Mouse (Mus musculus) E14TG2a.4 (cell line): Measurements from ENCODE around the gene Il4.

Source experiments
- H3K27me3 ChIP-seq: 2 replicates; pipeline ENCODE4 v1.6.1; 2014; ENCODE audit warnings: low read length, control low read depth; ENCODE audit not compliant: insufficient read depth
- H3K36me3 ChIP-seq: 2 replicates; pipeline ENCODE4 v1.6.1; 2014; ENCODE audit warnings: low read length, control low read depth; ENCODE audit not compliant: insufficient read depth
- H3K4me1 ChIP-seq: replicated peaks from 2 replicates; pipeline ENCODE4 v1.6.1; 2014; ENCODE audit warnings: low read depth, low read length, control low read depth
- H3K4me3 ChIP-seq: replicated peaks from 2 replicates; pipeline ENCODE4 v1.5.1; 2014; ENCODE audit warnings: mild to moderate bottlenecking, low read length
- H3K9me3 ChIP-seq: 2 replicates; pipeline ENCODE4 v1.6.1; 2014; ENCODE audit warnings: low read length, control low read depth
- CTCF ChIP-seq: conservative IDR thresholded peaks from 2 replicates; pipeline ENCODE4 v1.5.1; 2014; ENCODE audit warnings: low read length
- NANOG ChIP-seq: IDR thresholded peaks from 2 replicates; pipeline ENCODE4 v1.6.1; 2014; ENCODE audit warnings: borderline replicate concordance, low read length, mixed read lengths
- POU5F1 ChIP-seq: IDR thresholded peaks from 2 replicates; pipeline ENCODE4 v1.6.1; 2014; ENCODE audit warnings: low read length, borderline replicate concordance

The Il4 gene

GRCm38 (mm10) chr11:53619428-53619827, 959 bp upstream of the Il4 start:
- Histone ChIP-seq H3K36me3 (no peaks in the 10 kb centered on the region), H3K4me1 (peaks cover 6% of the 10 kb centered on the region), H3K4me3 (no peak overlapping the region), H3K9me3 (peaks cover 4% of the 10 kb centered on the region; the same call in 1 of the 2 replicates), H3K27me3 (peaks cover 22% of the 10 kb centered on the region; the same call in 1 of the 2 replicates)
- TF ChIP-seq POU5F1 = no peak
- TF ChIP-seq CTCF = no peak

GRCm38 (mm10) chr11:53617562-53618109, 833 bp downstream of the Il4 start:
- TF ChIP-seq CTCF = no peak
- TF ChIP-seq NANOG = no peak
- TF ChIP-seq POU5F1 = no peak
- Histone ChIP-seq H3K4me3 (no peak overlapping the region), H3K4me1 (peaks cover 6% of the 10 kb centered on the region), H3K36me3 (no peaks in the 10 kb centered on the region), H3K27me3 (peaks cover 25% of the 10 kb centered on the region; the same call in 1 of the 2 replicates), H3K9me3 (no peaks in the 10 kb centered on the region)

GRCm38 (mm10) chr11:53616748-53617558, 1.5 kb downstream of the Il4 start:
- H3K4me3 ChIP-seq = no peak overlapping the region
- TF ChIP-seq POU5F1 (no peak), CTCF (no peak), NANOG (no peak)
- no peaks in the 10 kb centered on the region for H3K36me3 ChIP-seq
- peaks cover 6% of the 10 kb centered on the region for H3K4me1 ChIP-seq
- H3K9me3 ChIP-seq = no peaks in the 10 kb centered on the region
- peaks cover 25% of the 10 kb centered on the region; the same call in 1 of the 2 replicates for H3K27me3 ChIP-seq

GRCm38 (mm10) chr11:53615575-53615974, 2.9 kb downstream of the Il4 start:
- Histone ChIP-seq H3K4me3 (no peak overlapping the region), H3K4me1 (no peaks in the 10 kb centered on the region), H3K9me3 (peaks cover 4% of the 10 kb centered on the region; the same call in 1 of the 2 replicates), H3K27me3 (peaks cover 19% of the 10 kb centered on the region; the same call in 1 of the 2 replicates), H3K36me3 (no peaks in the 10 kb centered on the region)
- TF ChIP-seq POU5F1 = no peak
- TF ChIP-seq NANOG = no peak

GRCm38 (mm10) chr11:53615172-53615571, 3.3 kb downstream of the Il4 start:
- H3K36me3 ChIP-seq = no peaks in the 10 kb centered on the region
- no peak overlapping the region for H3K4me3 ChIP-seq
- peaks cover 4% of the 10 kb centered on the region; the same call in 1 of the 2 replicates for H3K9me3 ChIP-seq
- H3K4me1 ChIP-seq = no peaks in the 10 kb centered on the region
- peaks cover 19% of the 10 kb centered on the region; the same call in 1 of the 2 replicates for H3K27me3 ChIP-seq
- no peak for TF ChIP-seq CTCF
- no peak for TF ChIP-seq NANOG
- no peak for TF ChIP-seq POU5F1

GRCm38 (mm10) chr11:53609672-53610071, 8.8 kb downstream of the Il4 start:
- Histone ChIP-seq H3K27me3 (peaks cover 15% of the 10 kb centered on the region), H3K4me3 (no peak overlapping the region), H3K9me3 (peaks cover 4% of the 10 kb centered on the region; the same call in 1 of the 2 replicates), H3K4me1 (peaks cover 12% of the 10 kb centered on the region), H3K36me3 (no peaks in the 10 kb centered on the region)
- no peak for TF ChIP-seq CTCF
- no peak for TF ChIP-seq NANOG
- no peak for TF ChIP-seq POU5F1

- TF ChIP-seq CTCF (no peak), POU5F1 (no peak), NANOG (no peak)
- H3K27me3 ChIP-seq = peaks cover 11% of the 10 kb centered on the region
- H3K36me3 ChIP-seq = no peaks in the 10 kb centered on the region
- peaks cover 12% of the 10 kb centered on the region for H3K4me1 ChIP-seq
- peaks cover 4% of the 10 kb centered on the region; the same call in 1 of the 2 replicates for H3K9me3 ChIP-seq
- no peak overlapping the region for H3K4me3 ChIP-seq
These were observed 9.2 kb downstream of the Il4 start for GRCm38 (mm10) chr11:53609231-53609630.

GRCm38 (mm10) chr11:53605609-53606008, 12.9 kb downstream of the Il4 start:
- TF ChIP-seq POU5F1 (no peak), NANOG (no peak), CTCF (no peak)

More at GRCm38 (mm10) chr11:53605609-53606008, 12.9 kb downstream of the Il4 start:
- H3K4me1 ChIP-seq = peaks cover 19% of the 10 kb centered on the region
- peak overlapping the region; percentile 41 for H3K4me3 ChIP-seq
- no peaks in the 10 kb centered on the region for H3K36me3 ChIP-seq
- H3K9me3 ChIP-seq = no peaks in the 10 kb centered on the region
- H3K27me3 ChIP-seq = peaks cover 9% of the 10 kb centered on the region
